Mouse (Mus musculus): Measurements from ENCODE around the gene AC129217.1. TPM values are rescaled to one million over a fixed set of nuclear protein-coding genes. Genes with fewer than 3 reads are reported as not detected.

The AC129217.1 gene
- polyA plus RNA-seq, 1 experiment from 2014 or later: not detected

Small RNA genes within 50 kb of the gene (microRNA-seq; reads per million reads assigned to microRNA genes)
- not detected for gene Mir5136

Other genes with a start within 250 kb of the AC129217.1 start
- gene Slc22a8, start 238.5 kb upstream of the AC129217.1 start, polyA plus RNA-seq (2015; fragmentation: Nextera tagmentation; extraction: Ambion mirVana): not detected in 2 replicates
- gene Slc22a6, start 211.7 kb upstream of the AC129217.1 start, polyA plus RNA-seq (2015; fragmentation: Nextera tagmentation; extraction: Ambion mirVana): not detected in 2 replicates
- gene Chrm1, start 166.0 kb upstream of the AC129217.1 start, polyA plus RNA-seq (2015; fragmentation: Nextera tagmentation; extraction: Ambion mirVana): 0.02 and 0.11 TPM in 2 replicates
- 91.8 and 105 TPM in 2 replicates for gene Slc3a2, start 106.4 kb upstream of the AC129217.1 start, polyA plus RNA-seq (2015; fragmentation: Nextera tagmentation; extraction: Ambion mirVana)
- 53.3 and 53.8 TPM in 2 replicates for gene Wdr74, start 93.9 kb upstream of the AC129217.1 start, polyA plus RNA-seq (2015; fragmentation: Nextera tagmentation; extraction: Ambion mirVana)
- gene 1700092M07Rik, start 89.1 kb upstream of the AC129217.1 start, polyA plus RNA-seq (2015; fragmentation: Nextera tagmentation; extraction: Ambion mirVana): 0.46 and 1.1 TPM in 2 replicates
- 78.0 and 83.1 TPM in 2 replicates for gene Stx5a, start 88.4 kb upstream of the AC129217.1 start, polyA plus RNA-seq (2015; fragmentation: Nextera tagmentation; extraction: Ambion mirVana)
- gene Nxf1, start 72.7 kb upstream of the AC129217.1 start, polyA plus RNA-seq (2015; fragmentation: Nextera tagmentation; extraction: Ambion mirVana): 59.7 and 64.4 TPM in 2 replicates
- 119 and 130 TPM in 2 replicates for gene Tmem223, start 58.8 kb upstream of the AC129217.1 start, polyA plus RNA-seq (2015; fragmentation: Nextera tagmentation; extraction: Ambion mirVana)
- gene Tmem179b, start 55.3 kb upstream of the AC129217.1 start, polyA plus RNA-seq (2015; fragmentation: Nextera tagmentation; extraction: Ambion mirVana): 60.2 and 82.2 TPM in 2 replicates
- gene Taf6l, start 43.4 kb upstream of the AC129217.1 start, polyA plus RNA-seq (2015; fragmentation: Nextera tagmentation; extraction: Ambion mirVana): 10.3 and 11.8 TPM in 2 replicates
- 86.5 and 92.5 TPM in 2 replicates for gene Polr2g, start 31.2 kb upstream of the AC129217.1 start, polyA plus RNA-seq (2015; fragmentation: Nextera tagmentation; extraction: Ambion mirVana)
- gene Zbtb3, start 27.2 kb upstream of the AC129217.1 start, polyA plus RNA-seq (2015; fragmentation: Nextera tagmentation; extraction: Ambion mirVana): 2.0 and 2.7 TPM in 2 replicates
- gene Ttc9c, start 10.4 kb upstream of the AC129217.1 start, polyA plus RNA-seq (2015; fragmentation: Nextera tagmentation; extraction: Ambion mirVana): 22.0 and 26.5 TPM in 2 replicates
- gene Hnrnpul2, start 9.8 kb upstream of the AC129217.1 start, polyA plus RNA-seq (2015; fragmentation: Nextera tagmentation; extraction: Ambion mirVana): 3.1 and 3.3 TPM in 2 replicates
- 45.3 and 49.0 TPM in 2 replicates for gene Bscl2, start 7.7 kb downstream of the AC129217.1 start, polyA plus RNA-seq (2015; fragmentation: Nextera tagmentation; extraction: Ambion mirVana)
- gene Gng3, start 9.4 kb downstream of the AC129217.1 start, polyA plus RNA-seq (2015; fragmentation: Nextera tagmentation; extraction: Ambion mirVana): 0.31 and 0.96 TPM in 2 replicates
- gene Lrrn4cl, start 21.0 kb downstream of the AC129217.1 start, polyA plus RNA-seq (2015; fragmentation: Nextera tagmentation; extraction: Ambion mirVana): 9.4 and 10.6 TPM in 2 replicates
- 166 and 171 TPM in 2 replicates for gene Ubxn1, start 41.7 kb downstream of the AC129217.1 start, polyA plus RNA-seq (2015; fragmentation: Nextera tagmentation; extraction: Ambion mirVana)
- 49.7 and 50.5 TPM in 2 replicates for gene Uqcc3, start 51.1 kb downstream of the AC129217.1 start, polyA plus RNA-seq (2015; fragmentation: Nextera tagmentation; extraction: Ambion mirVana)
- gene Lbhd1, start 54.0 kb downstream of the AC129217.1 start, polyA plus RNA-seq (2015; fragmentation: Nextera tagmentation; extraction: Ambion mirVana): 34.0 and 39.1 TPM in 2 replicates
- not detected in 2 replicates for gene Gm49403, start 54.2 kb downstream of the AC129217.1 start, polyA plus RNA-seq (2015; fragmentation: Nextera tagmentation; extraction: Ambion mirVana)
- 43.6 and 48.9 TPM in 2 replicates for gene 1810009A15Rik, start 59.1 kb downstream of the AC129217.1 start, polyA plus RNA-seq (2015; fragmentation: Nextera tagmentation; extraction: Ambion mirVana)
- gene Gm49416, start 59.2 kb downstream of the AC129217.1 start, polyA plus RNA-seq (2015; fragmentation: Nextera tagmentation; extraction: Ambion mirVana): not detected in 2 replicates
- 17.3 and 17.5 TPM in 2 replicates for gene Ints5, start 63.2 kb downstream of the AC129217.1 start, polyA plus RNA-seq (2015; fragmentation: Nextera tagmentation; extraction: Ambion mirVana)
- gene Ganab, start 68.3 kb downstream of the AC129217.1 start, polyA plus RNA-seq (2015; fragmentation: Nextera tagmentation; extraction: Ambion mirVana): 33.1 and 33.2 TPM in 2 replicates
- gene B3gat3, start 90.6 kb downstream of the AC129217.1 start, polyA plus RNA-seq (2015; fragmentation: Nextera tagmentation; extraction: Ambion mirVana): 24.3 and 24.5 TPM in 2 replicates
- gene Rom1, start 99.6 kb downstream of the AC129217.1 start, polyA plus RNA-seq (2015; fragmentation: Nextera tagmentation; extraction: Ambion mirVana): 3.6 and 4.3 TPM in 2 replicates
- 22.1 and 22.6 TPM in 2 replicates for gene Eml3, start 99.8 kb downstream of the AC129217.1 start, polyA plus RNA-seq (2015; fragmentation: Nextera tagmentation; extraction: Ambion mirVana)
- 63.5 and 67.4 TPM in 2 replicates for gene Mta2, start 112.1 kb downstream of the AC129217.1 start, polyA plus RNA-seq (2015; fragmentation: Nextera tagmentation; extraction: Ambion mirVana)
- 13.0 and 13.9 TPM in 2 replicates for gene Tut1, start 124.1 kb downstream of the AC129217.1 start, polyA plus RNA-seq (2015; fragmentation: Nextera tagmentation; extraction: Ambion mirVana)
- 257 TPM in 2 replicates for gene Eef1g, start 137.3 kb downstream of the AC129217.1 start, polyA plus RNA-seq (2015; fragmentation: Nextera tagmentation; extraction: Ambion mirVana)
- gene Ahnak, start 159.5 kb downstream of the AC129217.1 start, polyA plus RNA-seq (2015; fragmentation: Nextera tagmentation; extraction: Ambion mirVana): 99.1 and 107 TPM in 2 replicates